Mouse (Mus musculus) cerebellum, postnatal 4 days (tissue): ENCODE measurements at regions not wholly inside any gene's neighbourhood (a gene's known extent, or its start where the extent isn't known, plus 50 kb on each side); places are given as distances from the start of the nearest gene placed in this dataset.

Experiments used
- DNase-seq, 2 experiments: peaks; one replicate each; pipeline ENCODE4 v3.0.0; 2022; ENCODE audit warnings: low spot score in 2 of 2, mixed read lengths in 1 of 2

DNA sequence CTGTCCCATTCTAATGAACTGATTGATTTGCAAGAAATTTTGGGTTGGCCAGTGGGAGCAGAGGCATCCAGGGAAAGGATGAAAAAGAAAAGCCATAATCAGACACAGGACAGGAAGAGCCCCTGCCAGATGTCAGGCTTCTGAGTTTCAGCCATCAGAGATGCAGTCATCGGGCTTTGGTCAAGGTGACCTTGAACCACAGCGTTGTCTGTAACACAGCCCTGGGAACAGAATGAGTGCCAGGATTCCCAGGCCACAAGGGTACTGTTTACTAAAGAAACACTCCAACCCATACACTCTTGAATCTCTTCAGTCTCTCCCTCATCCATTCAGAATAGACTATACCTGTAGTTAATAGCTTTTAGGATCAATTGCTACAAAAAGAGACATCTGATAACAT is 239.0 kb downstream of the Rplp1 start:
- no peak for DNase-seq

- no peak for DNase-seq
Observed at GRCm38 (mm10) chr9:61673575-61674203, 240.7 kb downstream of the Rplp1 start.

- DNase-seq: no peak
Observed at GRCm38 (mm10) chr9:61670986-61671385, 243.4 kb downstream of the Rplp1 start.

- DNase-seq: no peak
Observed at GRCm38 (mm10) chr9:61669729-61670520, 244.4 kb downstream of the Rplp1 start.

DNA sequence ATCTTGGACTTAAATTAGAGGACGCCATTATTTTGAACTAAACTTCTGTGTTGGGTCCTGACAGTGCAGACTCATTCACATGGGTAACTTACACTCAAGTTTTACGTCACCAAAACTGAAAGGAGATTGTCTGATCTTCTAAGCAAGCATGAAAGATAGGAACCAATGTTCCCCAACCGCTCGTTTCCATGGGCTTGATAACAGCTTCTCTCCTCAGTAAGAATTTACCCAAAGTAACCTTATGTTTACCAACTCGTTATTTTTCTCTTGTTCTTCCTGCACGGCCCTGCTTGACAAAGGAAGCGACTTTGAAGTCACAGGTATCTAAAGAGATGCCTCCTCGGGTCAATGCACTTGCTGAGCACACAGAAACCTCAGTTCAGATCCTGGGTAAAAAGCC is 245.6 kb downstream of the Rplp1 start:
- no peak for DNase-seq

DNA sequence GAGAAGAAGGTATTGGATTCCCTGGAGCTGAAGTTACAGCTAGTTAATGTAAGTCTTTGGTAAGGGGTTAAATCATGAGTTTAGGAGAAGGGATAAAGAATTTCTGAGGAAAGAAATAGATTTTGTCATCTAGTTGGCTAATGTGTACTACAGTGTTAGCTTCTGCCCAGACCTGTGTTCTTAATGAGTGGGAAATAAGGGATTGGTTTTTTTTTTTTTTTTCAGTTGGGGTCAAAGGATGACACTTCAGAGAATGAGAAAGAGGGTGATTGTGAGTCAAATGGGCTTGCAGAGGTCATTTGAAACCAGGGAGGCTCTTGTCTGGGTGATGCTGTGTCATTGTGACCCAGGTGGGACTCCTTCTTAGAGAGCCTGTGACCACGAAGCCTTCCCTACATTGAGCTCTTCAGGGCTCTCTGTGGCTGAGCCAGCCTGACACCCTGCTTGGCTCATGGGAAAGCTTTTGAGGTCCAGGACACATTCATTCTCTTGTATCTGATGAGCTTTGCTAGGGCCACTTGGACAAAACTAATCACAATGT is 246.1 kb downstream of the Rplp1 start:
- no peak for DNase-seq

GRCm38 (mm10) chr9:61667453-61668074 is 246.8 kb downstream of the Rplp1 start:
- no peak for DNase-seq

- DNase-seq: no peak
Observed at GRCm38 (mm10) chr9:61666761-61667332, 247.5 kb downstream of the Rplp1 start.

GRCm38 (mm10) chr9:61666118-61666517 is 248.2 kb downstream of the Rplp1 start:
- DNase-seq: no peak

DNA sequence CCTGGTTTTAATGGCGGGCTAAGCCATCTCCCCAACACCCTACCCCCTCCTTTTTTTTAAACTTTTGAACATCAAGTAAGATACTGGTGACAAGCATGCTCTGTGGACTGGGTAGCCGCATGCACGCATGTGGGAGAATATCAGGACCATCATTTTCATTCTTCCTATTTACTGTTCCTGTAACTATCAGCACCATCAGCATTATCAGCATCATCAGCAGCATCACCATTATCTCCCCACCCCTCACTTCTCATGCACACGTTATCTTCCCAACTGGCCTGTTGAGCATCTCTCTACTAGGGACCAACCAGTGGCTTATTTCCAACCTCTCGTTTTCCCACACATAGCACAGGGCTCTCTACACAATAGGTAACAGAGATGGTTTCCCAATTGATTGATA is 249.1 kb downstream of the Rplp1 start:
- no peak for DNase-seq

- no peak for DNase-seq
Observed at GRCm38 (mm10) chr9:61664000-61664622, 250.2 kb downstream of the Rplp1 start.

GRCm38 (mm10) chr9:61662055-61663028 is 252.0 kb downstream of the Rplp1 start:
- no peak for DNase-seq

DNA sequence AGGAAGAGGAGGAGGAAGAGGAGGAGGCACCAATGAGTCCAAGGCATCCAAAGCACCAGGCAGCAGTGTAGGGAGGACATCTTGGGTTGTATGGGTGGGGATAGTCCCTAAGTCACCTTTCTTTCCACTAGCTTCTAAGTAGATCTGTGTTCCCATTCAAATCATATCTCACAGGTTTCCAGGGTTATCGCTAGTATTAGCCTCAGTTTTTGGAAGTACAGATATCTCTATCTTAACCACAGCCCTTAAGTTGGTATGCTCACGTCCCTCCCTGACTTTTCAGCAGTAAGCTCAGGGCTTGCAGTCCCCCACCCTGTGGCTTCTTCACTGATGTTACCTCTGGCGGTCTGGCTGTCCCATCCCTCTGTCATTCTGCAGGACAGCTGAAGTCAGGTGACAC is 254.2 kb downstream of the Rplp1 start:
- no peak for DNase-seq

DNA sequence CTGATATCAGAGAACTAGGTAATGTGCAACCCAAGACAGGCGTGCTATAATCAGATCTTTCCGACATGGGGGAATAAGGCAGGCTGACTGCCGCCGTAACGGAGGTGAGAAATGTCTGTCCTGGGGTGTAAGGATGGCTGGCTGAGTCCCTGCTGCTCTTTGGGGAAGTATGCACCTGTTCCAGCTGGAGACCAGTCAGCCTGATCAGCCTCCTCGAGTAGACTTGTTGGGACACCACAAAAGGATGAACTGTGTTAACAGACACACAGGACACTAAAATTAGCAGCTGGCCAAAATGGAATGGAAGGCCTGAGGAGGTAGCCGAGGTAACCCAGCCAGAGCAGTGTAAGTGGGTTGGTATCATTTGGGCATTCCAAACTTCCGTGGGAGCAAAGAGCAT is 256.3 kb downstream of the Rplp1 start:
- DNase-seq: no peak

GRCm38 (mm10) chr9:61655433-61655981 is 258.8 kb downstream of the Rplp1 start:
- peak in 1 of 2 experiments; percentile 12 for DNase-seq

DNA sequence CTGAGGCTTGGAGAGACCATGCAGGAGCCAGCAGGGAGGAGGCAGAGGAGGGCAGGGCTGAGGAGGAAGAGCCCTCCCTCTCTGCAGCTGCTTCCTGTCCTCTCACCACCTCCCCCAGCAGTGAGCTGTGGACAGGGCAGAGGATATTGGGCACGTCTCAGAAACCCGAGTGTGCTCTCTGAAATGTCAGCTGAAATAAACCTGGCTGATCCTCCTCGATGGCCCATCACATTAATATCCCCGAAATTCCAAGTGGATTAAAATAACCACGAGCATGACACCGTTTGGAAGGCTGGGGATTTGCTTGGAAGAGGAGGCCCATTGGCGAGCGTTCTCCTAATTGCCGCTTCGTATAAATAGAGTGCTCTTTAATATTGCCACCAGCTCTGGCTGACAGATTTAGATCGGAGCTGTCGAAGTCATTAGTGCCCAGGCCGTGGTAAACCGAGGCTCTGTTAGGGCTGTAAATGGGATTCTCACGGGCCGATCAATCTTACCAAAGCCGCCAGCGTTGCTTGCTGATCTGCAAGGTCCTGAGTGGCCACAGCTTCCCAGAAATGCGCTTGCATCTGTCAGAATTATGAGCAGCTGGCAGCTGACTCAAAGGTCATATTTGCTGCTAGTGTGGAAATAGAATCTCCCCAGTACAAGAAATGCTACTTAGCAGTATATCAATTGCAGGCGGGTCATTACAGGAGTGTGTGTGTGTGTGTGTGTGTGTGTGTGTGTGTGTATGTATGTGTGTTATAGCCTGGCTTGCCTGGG is 268.5 kb downstream of the Rplp1 start:
- DNase-seq: no peak

- DNase-seq: no peak
Observed at GRCm38 (mm10) chr9:61640739-61641138, 268.6 kb downstream of the Tle3 start.

DNA sequence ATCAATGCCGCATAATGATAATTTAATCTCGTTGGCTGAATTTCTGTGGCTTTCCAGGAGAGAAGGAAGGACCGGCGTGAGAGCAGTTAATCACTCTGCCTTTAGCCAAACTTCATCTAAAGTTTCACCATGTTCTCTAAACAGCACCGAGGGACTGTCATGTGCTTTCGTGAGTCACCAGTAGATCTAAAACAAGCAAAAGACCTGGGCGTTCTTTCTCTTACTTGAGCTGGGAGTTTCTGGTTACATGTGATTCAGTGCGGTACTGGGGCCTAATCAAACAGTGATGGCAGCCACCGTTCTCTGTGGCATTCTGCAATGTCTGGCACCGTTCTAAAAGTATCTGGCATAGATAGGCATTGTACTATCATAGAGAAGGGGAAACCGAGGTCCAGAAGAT is 266.7 kb downstream of the Tle3 start:
- no peak for DNase-seq

- DNase-seq: no peak
Observed at GRCm38 (mm10) chr9:61633936-61634335, 261.8 kb downstream of the Tle3 start.

- no peak for DNase-seq
Observed at GRCm38 (mm10) chr9:61632602-61633001, 260.4 kb downstream of the Tle3 start.
